Mouse (Mus musculus) kidney, adult 2 months (tissue): ENCODE measurements around the gene Rhob. TPM values are rescaled to one million over a fixed set of nuclear protein-coding genes. Genes with fewer than 3 reads are reported as not detected.
A peak's percentile ranks its signal among the peaks of the same experiment; 100 is the strongest.

ENCODE experiments used
- DNase-seq: peaks from one replicate; pipeline ENCODE4 v3.0.0; 2021
- H3K27ac ChIP-seq: fragments of 200-500 bp; 2 replicates; pipeline ENCODE4 v1.5.1; 2012; ENCODE audit warnings: low read depth, low read length, control low read depth, inconsistent platforms; ENCODE audit not compliant: insufficient read depth
- H3K27me3 ChIP-seq: fragments of 200-500 bp; replicated peaks from 2 replicates; pipeline ENCODE4 v1.6.1; 2012; ENCODE audit warnings: mild to moderate bottlenecking, moderate library complexity, low read length, inconsistent platforms; ENCODE audit not compliant: control insufficient read depth, insufficient read depth
- H3K36me3 ChIP-seq: fragments of 200-500 bp; 2 replicates; pipeline ENCODE4 v1.6.1; 2012; ENCODE audit warnings: mild to moderate bottlenecking, moderate library complexity, low read length, inconsistent platforms; ENCODE audit not compliant: control insufficient read depth, insufficient read depth
- H3K4me1 ChIP-seq: fragments of 200-500 bp; 2 replicates; pipeline ENCODE4 v1.6.1; 2011; ENCODE audit warnings: low read length; ENCODE audit not compliant: control insufficient read depth, insufficient read depth
- H3K4me3 ChIP-seq: fragments of 200-500 bp; 2 replicates; pipeline ENCODE4 v1.5.1; 2011; ENCODE audit warnings: mild to moderate bottlenecking, low read depth, low read length, control low read depth; ENCODE audit not compliant: insufficient read depth
- CTCF ChIP-seq: fragments of 200-500 bp; conservative IDR thresholded peaks from 2 replicates; pipeline ENCODE4 v1.5.1; 2011; ENCODE audit warnings: low read depth, mild to moderate bottlenecking, control low read depth, low read length, moderate library complexity, mixed read lengths; ENCODE audit not compliant: insufficient read depth, insufficient read length
- POLR2A ChIP-seq: fragments of 200-500 bp; IDR thresholded peaks from one replicate; pipeline ENCODE4 v1.6.1; 2011; ENCODE audit warnings: low read depth, low read length, control low read depth
- WGBS: fragments of 180-500 bp; shearing (Covaris S2); methylation state at CpG from one replicate; pipeline ENCODE4 v1.1.7; 2018; 5-methylcytosine and 5-hydroxymethylcytosine counted together
- polyA plus RNA-seq: library from polyadenylated mRNA; depleted of rRNA; stranded (reverse); fragments of >200 nt; gene quantifications from 2 replicates; pipeline ENCODE4 v1.2.3, GENCODE M21; 2012

Rhob gene
- polyA plus RNA-seq, 1 experiment = 128 TPM

- H3K27me3 ChIP-seq = no peaks in the 10 kb centered on the region
- H3K4me3 ChIP-seq = peak overlapping the region; percentile 92
- TF ChIP-seq CTCF (no peak), POLR2A (no peak)
- peak; percentile 41 for DNase-seq
- WGBS = 33% methylated on average over 8 of the region's 8 CpGs
- peak overlapping the region; percentile 82 for H3K27ac ChIP-seq
- peaks cover 4% of the 10 kb centered on the region; the same call in 1 of the 2 replicates for H3K4me1 ChIP-seq
- no peaks in the 10 kb centered on the region for H3K36me3 ChIP-seq
Observed at GRCm38 (mm10) chr12:8498148-8498571, 1.6 kb downstream of the Rhob start.

- WGBS = 44% methylated on average over 2 of the region's 2 CpGs
- peak overlapping the region; percentile 67 for H3K27ac ChIP-seq
- DNase-seq = no peak
Observed at GRCm38 (mm10) chr12:8497314-8497706, 2.5 kb downstream of the Rhob start.

GRCm38 (mm10) chr12:8496679-8497313 lies 3.0 kb downstream of the Rhob start:
- peak overlapping the region; percentile 93 for H3K27ac ChIP-seq
- 42% methylated on average over 2 of the region's 2 CpGs for WGBS
- DNase-seq = no peak

More at GRCm38 (mm10) chr12:8497314-8497706, 2.5 kb downstream of the Rhob start:
- Histone ChIP-seq H3K36me3 (no peaks in the 10 kb centered on the region), H3K27me3 (no peaks in the 10 kb centered on the region), H3K4me3 (peak overlapping the region; percentile 46), H3K4me1 (peaks cover 4% of the 10 kb centered on the region; the same call in 1 of the 2 replicates)
- TF ChIP-seq POLR2A (no peak), CTCF (no peak)

GRCm38 (mm10) chr12:8495881-8496678 lies 3.7 kb downstream of the Rhob start:
- Histone ChIP-seq H3K27me3 (no peaks in the 10 kb centered on the region), H3K4me1 (peaks cover 4% of the 10 kb centered on the region; the same call in 1 of the 2 replicates), H3K27ac (peak overlapping the region; percentile 93), H3K4me3 (peak overlapping the region; percentile 23; the same call in 1 of the 2 replicates), H3K36me3 (no peaks in the 10 kb centered on the region)
- no peak for TF ChIP-seq CTCF
- peak; percentile 77 for DNase-seq
- WGBS = 21% methylated on average over 15 of the region's 15 CpGs

More at GRCm38 (mm10) chr12:8496679-8497313, 3.0 kb downstream of the Rhob start:
- TF ChIP-seq CTCF = no peak
- peak; percentile 20 for TF ChIP-seq POLR2A
- H3K27me3 ChIP-seq = no peaks in the 10 kb centered on the region
- H3K4me3 ChIP-seq = peak overlapping the region; percentile 38
- H3K4me1 ChIP-seq = peaks cover 4% of the 10 kb centered on the region; the same call in 1 of the 2 replicates
- no peaks in the 10 kb centered on the region for H3K36me3 ChIP-seq

- peaks cover 4% of the 10 kb centered on the region; the same call in 1 of the 2 replicates for H3K4me1 ChIP-seq
- H3K4me3 ChIP-seq = no peak overlapping the region
- WGBS = 66% methylated on average over 3 of the region's 3 CpGs
- no peaks in the 10 kb centered on the region for H3K27me3 ChIP-seq
- DNase-seq = no peak
- TF ChIP-seq POLR2A (no peak), CTCF (no peak)
- H3K36me3 ChIP-seq = no peaks in the 10 kb centered on the region
- no peak overlapping the region for H3K27ac ChIP-seq
Observed at GRCm38 (mm10) chr12:8494675-8495074, 5.1 kb downstream of the Rhob start.

GRCm38 (mm10) chr12:8493386-8493785 lies 6.4 kb downstream of the Rhob start:
- Histone ChIP-seq H3K36me3 (no peaks in the 10 kb centered on the region), H3K27me3 (no peaks in the 10 kb centered on the region), H3K4me1 (peaks cover 4% of the 10 kb centered on the region; the same call in 1 of the 2 replicates), H3K4me3 (no peak overlapping the region), H3K27ac (no peak overlapping the region)
- TF ChIP-seq CTCF (no peak), POLR2A (no peak)
- WGBS = 53% methylated on average over 3 of the region's 3 CpGs
- DNase-seq = no peak

GRCm38 (mm10) chr12:8489098-8489497 lies 10.7 kb downstream of the Rhob start:
- Histone ChIP-seq H3K27ac (no peak overlapping the region), H3K4me3 (no peak overlapping the region), H3K36me3 (no peaks in the 10 kb centered on the region), H3K27me3 (no peaks in the 10 kb centered on the region), H3K4me1 (no peaks in the 10 kb centered on the region)
- WGBS = 52% methylated on average over 4 of the region's 4 CpGs
- no peak for TF ChIP-seq CTCF
- TF ChIP-seq POLR2A = no peak
- no peak for DNase-seq
